Mouse (Mus musculus) heart, embryonic 15.5 days (tissue): ENCODE results near the gene Rif1. TPM values are rescaled to one million over a fixed set of nuclear protein-coding genes. Genes with fewer than 3 reads are reported as not detected.
A peak's percentile ranks its signal among the peaks of the same experiment; 100 is the strongest.
"Not testable (repeated sequence)": the region's sequence is repeated elsewhere in the genome, so short reads cannot be mapped to it uniquely, and the experiment has no call there.

ENCODE experiments used
- ATAC-seq: fragments of 200-750 bp; cut with Nextera tagmentation; replicated peaks from 2 replicates; pipeline ENCODE4 v1.8.0; 2017; ENCODE audit warnings: low read depth, moderate TSS enrichment; ENCODE audit not compliant: insufficient number of reproducible peaks, insufficient read depth, low FRiP score
- H3K27ac ChIP-seq: fragments of 300-500 bp; sonication (generic); 2 replicates; pipeline ENCODE4 v1.5.1; 2015; ENCODE audit warnings: mild to moderate bottlenecking, inconsistent platforms
- H3K27me3 ChIP-seq: fragments of 300-500 bp; sonication (generic); 2 replicates; pipeline ENCODE4 v1.6.1; 2015; ENCODE audit warnings: inconsistent platforms
- H3K36me3 ChIP-seq: fragments of 300-500 bp; sonication (generic); 2 replicates; pipeline ENCODE4 v1.6.1; 2015; ENCODE audit warnings: mild to moderate bottlenecking, inconsistent platforms
- H3K4me1 ChIP-seq: fragments of 300-500 bp; sonication (generic); replicated peaks from 2 replicates; pipeline ENCODE4 v1.6.1; 2015; ENCODE audit warnings: inconsistent platforms
- H3K4me2 ChIP-seq: fragments of 300-500 bp; sonication (generic); 2 replicates; pipeline ENCODE4 v1.6.1; 2015; ENCODE audit warnings: inconsistent platforms, mild to moderate bottlenecking, moderate library complexity
- H3K4me3 ChIP-seq: fragments of 300-500 bp; sonication (generic); 2 replicates; pipeline ENCODE4 v1.5.1; 2015; ENCODE audit warnings: mild to moderate bottlenecking, inconsistent platforms
- H3K9ac ChIP-seq: fragments of 300-500 bp; sonication (generic); 2 replicates; pipeline ENCODE4 v1.6.1; 2015; ENCODE audit warnings: mild to moderate bottlenecking, inconsistent platforms
- H3K9me3 ChIP-seq: fragments of 300-500 bp; sonication (generic); replicated peaks from 2 replicates; pipeline ENCODE4 v1.6.1; 2016; ENCODE audit warnings: inconsistent platforms
- WGBS: fragments of 180-500 bp; shearing (Covaris S2); methylation state at CpG from one replicate; pipeline ENCODE4 v1.1.7; 2015; ENCODE audit warnings: mixed read lengths; 5-methylcytosine and 5-hydroxymethylcytosine counted together
- polyA plus RNA-seq: library from polyadenylated mRNA; unstranded; fragments of >200 nt; fragmentation: Nextera tagmentation; extraction: Ambion mirVana; gene quantifications from 2 replicates; pipeline ENCODE4 v1.2.1, GENCODE M21; 2015

Gene Rif1
- polyA plus RNA-seq, 1 experiment from 2014 or later, result 16.3 TPM

GRCm38 (mm10) chr2:52072065-52072490 lies 554 bp upstream of the Rif1 start:
- peak overlapping the region; percentile 97 for H3K9ac ChIP-seq
- no peak for ATAC-seq
- peak overlapping the region; percentile 79 for H3K4me2 ChIP-seq
- H3K4me1 ChIP-seq, result peaks cover 10% of the 10 kb centered on the region
- peak overlapping the region; percentile 100 for H3K4me3 ChIP-seq
- H3K27me3 ChIP-seq, result no peaks in the 10 kb centered on the region
- peak overlapping the region; percentile 88 for H3K27ac ChIP-seq
- peaks cover 9% of the 10 kb centered on the region for H3K36me3 ChIP-seq
- WGBS, result 7% methylated on average over 10 of the region's 10 CpGs
- H3K9me3 ChIP-seq, result no peaks in the 10 kb centered on the region

- peak; percentile 51 for ATAC-seq
- peak overlapping the region; percentile 88 for H3K27ac ChIP-seq
- H3K27me3 ChIP-seq, result no peaks in the 10 kb centered on the region
- no peaks in the 10 kb centered on the region for H3K9me3 ChIP-seq
- peaks cover 10% of the 10 kb centered on the region for H3K4me1 ChIP-seq
- peak overlapping the region; percentile 79 for H3K4me2 ChIP-seq
- peak overlapping the region; percentile 100 for H3K4me3 ChIP-seq
- H3K36me3 ChIP-seq, result peaks cover 13% of the 10 kb centered on the region
- WGBS, result 2% methylated on average over 56 of the region's 56 CpGs
- peak overlapping the region; percentile 97 for H3K9ac ChIP-seq
Observed at GRCm38 (mm10) chr2:52073141-52073904, 691 bp downstream of the Rif1 start.

GRCm38 (mm10) chr2:52078666-52079065 lies 6.0 kb downstream of the Rif1 start:
- Histone ChIP-seq H3K9me3 (no peaks in the 10 kb centered on the region), H3K27ac (no peak overlapping the region), H3K4me2 (no peak overlapping the region), H3K4me3 (no peak overlapping the region), H3K9ac (no peak overlapping the region), H3K36me3 (peaks cover 36% of the 10 kb centered on the region), H3K27me3 (no peaks in the 10 kb centered on the region), H3K4me1 (peaks cover 6% of the 10 kb centered on the region; the same call in 1 of the 2 replicates)
- ATAC-seq, result no peak
- WGBS, result 92% methylated on average over 2 of the region's 2 CpGs

- Histone ChIP-seq H3K9ac (no peak overlapping the region), H3K36me3 (peaks cover 56% of the 10 kb centered on the region), H3K9me3 (no peaks in the 10 kb centered on the region), H3K4me1 (0 out of 2 replicates have a peak, but pooled peaks cover 2% of the 10 kb centered on the region), H3K4me2 (no peak overlapping the region), H3K27me3 (no peaks in the 10 kb centered on the region), H3K27ac (no peak overlapping the region), H3K4me3 (no peak overlapping the region)
- 89% methylated on average over 3 of the region's 3 CpGs for WGBS
- no peak for ATAC-seq
Observed at GRCm38 (mm10) chr2:52084013-52084412, 11.4 kb downstream of the Rif1 start.

GRCm38 (mm10) chr2:52084571-52084970 lies 11.9 kb downstream of the Rif1 start:
- Histone ChIP-seq H3K27me3 (no peaks in the 10 kb centered on the region), H3K9me3 (no peaks in the 10 kb centered on the region), H3K27ac (no peak overlapping the region), H3K4me2 (no peak overlapping the region), H3K4me1 (0 out of 2 replicates have a peak, but pooled peaks cover 2% of the 10 kb centered on the region), H3K36me3 (peaks cover 55% of the 10 kb centered on the region), H3K9ac (no peak overlapping the region), H3K4me3 (no peak overlapping the region)
- ATAC-seq, result no peak
- 90% methylated on average over 2 of the region's 2 CpGs for WGBS

GRCm38 (mm10) chr2:52114086-52114485 lies 41.5 kb downstream of the Rif1 start:
- H3K27ac ChIP-seq, result no peak overlapping the region
- H3K9me3 ChIP-seq, result no peaks in the 10 kb centered on the region
- H3K27me3 ChIP-seq, result no peaks in the 10 kb centered on the region
- H3K4me2 ChIP-seq, result no peak overlapping the region
- no peak for ATAC-seq
- H3K4me1 ChIP-seq, result no peaks in the 10 kb centered on the region
- no peak overlapping the region for H3K4me3 ChIP-seq
- peaks cover 70% of the 10 kb centered on the region for H3K36me3 ChIP-seq
- 98% methylated on average over 1 of the region's 1 CpGs for WGBS
- no peak overlapping the region for H3K9ac ChIP-seq

GRCm38 (mm10) chr2:52131370-52131769 lies 58.7 kb downstream of the Rif1 start:
- H3K4me2 ChIP-seq, H3K27ac ChIP-seq, ATAC-seq, H3K4me1 ChIP-seq, H3K4me3 ChIP-seq, H3K9me3 ChIP-seq, H3K9ac ChIP-seq, H3K27me3 ChIP-seq: not testable (repeated sequence)
- WGBS, result 96% methylated on average over 20 of the region's 20 CpGs
- H3K36me3 ChIP-seq, result peaks cover 16% of the 10 kb centered on the region

- H3K4me3 ChIP-seq, result no peak overlapping the region
- WGBS, result 87% methylated on average over 2 of the region's 2 CpGs
- H3K27ac ChIP-seq, result no peak overlapping the region
- H3K9ac ChIP-seq, result no peak overlapping the region
- no peak for ATAC-seq
- no peak overlapping the region for H3K4me2 ChIP-seq
- H3K4me1 ChIP-seq, result 0 out of 2 replicates have a peak, but pooled peaks cover 3% of the 10 kb centered on the region
- H3K27me3 ChIP-seq, result no peaks in the 10 kb centered on the region
- no peaks in the 10 kb centered on the region for H3K9me3 ChIP-seq
- peaks cover 18% of the 10 kb centered on the region for H3K36me3 ChIP-seq
Observed at GRCm38 (mm10) chr2:52133351-52133750, 60.7 kb downstream of the Rif1 start.

- Histone ChIP-seq H3K4me2 (no peak overlapping the region), H3K27me3 (no peaks in the 10 kb centered on the region), H3K9me3 (no peaks in the 10 kb centered on the region), H3K9ac (no peak overlapping the region), H3K36me3 (no peaks in the 10 kb centered on the region), H3K4me3 (no peak overlapping the region), H3K4me1 (peaks cover 8% of the 10 kb centered on the region), H3K27ac (no peak overlapping the region)
- no peak for ATAC-seq
- WGBS, result 44% methylated on average over 3 of the region's 3 CpGs
Observed at GRCm38 (mm10) chr2:52153064-52153463, 80.4 kb downstream of the Rif1 start.

GRCm38 (mm10) chr2:52169243-52170005 lies 96.8 kb downstream of the Rif1 start:
- Histone ChIP-seq H3K4me1 (no peaks in the 10 kb centered on the region), H3K4me3 (no peak overlapping the region), H3K4me2 (no peak overlapping the region), H3K9me3 (no peaks in the 10 kb centered on the region), H3K36me3 (no peaks in the 10 kb centered on the region), H3K9ac (no peak overlapping the region), H3K27me3 (no peaks in the 10 kb centered on the region), H3K27ac (no peak overlapping the region)
- no peak for ATAC-seq
- 58% methylated on average over 7 of the region's 7 CpGs for WGBS
